Mouse (Mus musculus): ENCODE measurements around the gene Scube3. TPM values are rescaled to one million over a fixed set of nuclear protein-coding genes. Genes with fewer than 3 reads are reported as not detected.

Gene Scube3
- polyA plus RNA-seq, 2 experiments: 10.5 to 31.6 TPM

DNA sequence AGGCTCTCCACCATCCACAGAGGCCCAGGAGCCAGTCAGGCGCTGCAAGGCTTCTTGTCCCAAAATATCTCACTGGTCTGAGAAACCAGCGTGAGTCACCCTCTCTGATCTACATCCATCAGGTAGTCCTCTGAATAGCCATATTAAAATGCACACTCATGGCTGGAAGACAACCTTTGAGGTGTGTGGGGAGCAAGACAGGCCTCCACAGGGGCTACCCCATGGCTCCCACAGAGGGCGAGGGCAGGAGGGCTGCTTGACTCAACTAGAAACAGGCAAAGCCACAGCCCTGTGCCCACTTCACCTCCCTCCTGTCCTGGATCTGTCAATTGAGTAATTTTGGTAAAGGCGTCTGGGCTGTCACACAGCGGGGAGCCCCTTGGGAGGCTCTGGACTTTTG is 21.5 kb upstream of the Scube3 start:
- H3K9ac ChIP-seq (ENCODE audit: low read depth, low read length, severe bottlenecking): no peak overlapping the region
- no peaks in the 10 kb centered on the region for H3K36me3 ChIP-seq (ENCODE audit: control insufficient read depth, insufficient read depth, low read length)
- no peak overlapping the region for H3K4me2 ChIP-seq (replicated peaks; ENCODE audit: low read depth, low read length, severe bottlenecking)
- DNase-seq (ENCODE audit: low spot score) (no peak), ATAC-seq (ENCODE audit: low FRiP score, low read depth) (no peak)
- no peak overlapping the region for H3K27ac ChIP-seq (replicated peaks; ENCODE audit: low read depth, low read length)
- 85% methylated on average over 5 of the region's 5 CpGs for WGBS
- no peak overlapping the region for H3K4me3 ChIP-seq (replicated peaks; ENCODE audit: low read length)
- no peaks in the 10 kb centered on the region for H3K27me3 ChIP-seq (ENCODE audit: control insufficient read depth, insufficient read depth, low read length)
- no peaks in the 10 kb centered on the region for H3K4me1 ChIP-seq (ENCODE audit: control insufficient read depth, insufficient read depth, low read length)
- TF ChIP-seq POLR2A (IDR thresholded peaks at IDR 0.05; ENCODE audit: borderline replicate concordance, extremely low read depth, insufficient read depth, insufficient read length): no peak
- no peaks in the 10 kb centered on the region for H3K9me3 ChIP-seq (ENCODE audit: control insufficient read depth, low read length)

DNA sequence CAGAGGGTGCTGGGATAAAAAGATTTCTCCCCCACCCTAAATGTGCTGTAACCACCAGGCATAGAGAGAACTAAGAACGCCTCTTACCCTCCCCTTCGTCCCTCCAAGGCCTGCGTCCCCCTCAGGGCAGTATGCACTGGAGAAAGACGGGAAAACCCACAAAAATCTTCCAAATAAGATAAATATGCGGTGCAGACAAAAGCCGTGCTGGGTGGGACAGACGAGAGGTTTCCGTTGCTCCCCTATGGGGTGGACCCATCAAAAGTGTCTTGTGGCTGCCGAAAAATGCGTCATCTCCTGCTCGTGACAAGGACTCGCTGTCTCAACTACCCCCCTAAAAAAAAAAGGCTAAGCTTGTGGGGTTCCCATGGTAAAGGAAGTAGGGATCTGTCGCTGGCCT is 19.0 kb upstream of the Scube3 start:
- TF ChIP-seq POLR2A (IDR thresholded peaks at IDR 0.05; ENCODE audit: borderline replicate concordance, extremely low read depth, insufficient read depth, insufficient read length): no peak
- no peak overlapping the region for H3K9ac ChIP-seq (ENCODE audit: low read depth, low read length, severe bottlenecking)
- no peak for DNase-seq (ENCODE audit: low spot score)

GRCm38 (mm10) chr17:28123627-28124026 is 18.3 kb upstream of the Scube3 start:
- no peaks in the 10 kb centered on the region for H3K27me3 ChIP-seq (ENCODE audit: control insufficient read depth, insufficient read depth, low read length)
- H3K4me1 ChIP-seq (ENCODE audit: control insufficient read depth, insufficient read depth, low read length): no peaks in the 10 kb centered on the region
- H3K36me3 ChIP-seq (ENCODE audit: control insufficient read depth, insufficient read depth, low read length): no peaks in the 10 kb centered on the region
- H3K9me3 ChIP-seq (ENCODE audit: control insufficient read depth, low read length): no peaks in the 10 kb centered on the region
- no peak overlapping the region for H3K27ac ChIP-seq (replicated peaks; ENCODE audit: low read depth, low read length)
- 64% methylated on average over 7 of the region's 7 CpGs for WGBS
- H3K4me2 ChIP-seq (replicated peaks; ENCODE audit: low read depth, low read length, severe bottlenecking): no peak overlapping the region
- H3K9ac ChIP-seq (ENCODE audit: low read depth, low read length, severe bottlenecking): no peak overlapping the region
- TF ChIP-seq POLR2A (IDR thresholded peaks at IDR 0.05; ENCODE audit: borderline replicate concordance, extremely low read depth, insufficient read depth, insufficient read length): no peak
- ATAC-seq (ENCODE audit: low FRiP score, low read depth) (no peak), DNase-seq (ENCODE audit: low spot score) (no peak)
- no peak overlapping the region for H3K4me3 ChIP-seq (replicated peaks; ENCODE audit: low read length)

More for the DNA sequence above, 19.0 kb upstream of the Scube3 start:
- Histone ChIP-seq H3K27ac (replicated peaks; ENCODE audit: low read depth, low read length) (no peak overlapping the region), H3K4me2 (replicated peaks; ENCODE audit: low read depth, low read length, severe bottlenecking) (no peak overlapping the region), H3K4me3 (replicated peaks; ENCODE audit: low read length) (no peak overlapping the region), H3K4me1 (ENCODE audit: control insufficient read depth, insufficient read depth, low read length) (no peaks in the 10 kb centered on the region), H3K27me3 (ENCODE audit: control insufficient read depth, insufficient read depth, low read length) (no peaks in the 10 kb centered on the region), H3K9me3 (ENCODE audit: control insufficient read depth, low read length) (no peaks in the 10 kb centered on the region), H3K36me3 (ENCODE audit: control insufficient read depth, insufficient read depth, low read length) (no peaks in the 10 kb centered on the region)
- WGBS: 63% methylated on average over 13 of the region's 13 CpGs
- ATAC-seq (ENCODE audit: low FRiP score, low read depth): no peak

GRCm38 (mm10) chr17:28124368-28124767 is 17.6 kb upstream of the Scube3 start:
- H3K9ac ChIP-seq (ENCODE audit: low read depth, low read length, severe bottlenecking): no peak overlapping the region
- H3K4me1 ChIP-seq (ENCODE audit: control insufficient read depth, insufficient read depth, low read length): no peaks in the 10 kb centered on the region
- ATAC-seq (ENCODE audit: low FRiP score, low read depth): no peak
- no peaks in the 10 kb centered on the region for H3K36me3 ChIP-seq (ENCODE audit: control insufficient read depth, insufficient read depth, low read length)
- H3K9me3 ChIP-seq (ENCODE audit: control insufficient read depth, low read length): no peaks in the 10 kb centered on the region
- WGBS: 63% methylated on average over 8 of the region's 8 CpGs
- H3K4me3 ChIP-seq (replicated peaks; ENCODE audit: low read length): no peak overlapping the region
- H3K4me2 ChIP-seq (replicated peaks; ENCODE audit: low read depth, low read length, severe bottlenecking): no peak overlapping the region
- no peak for DNase-seq (ENCODE audit: low spot score)
- H3K27ac ChIP-seq (replicated peaks; ENCODE audit: low read depth, low read length): no peak overlapping the region
- TF ChIP-seq POLR2A (IDR thresholded peaks at IDR 0.05; ENCODE audit: borderline replicate concordance, extremely low read depth, insufficient read depth, insufficient read length): no peak
- no peaks in the 10 kb centered on the region for H3K27me3 ChIP-seq (ENCODE audit: control insufficient read depth, insufficient read depth, low read length)

DNA sequence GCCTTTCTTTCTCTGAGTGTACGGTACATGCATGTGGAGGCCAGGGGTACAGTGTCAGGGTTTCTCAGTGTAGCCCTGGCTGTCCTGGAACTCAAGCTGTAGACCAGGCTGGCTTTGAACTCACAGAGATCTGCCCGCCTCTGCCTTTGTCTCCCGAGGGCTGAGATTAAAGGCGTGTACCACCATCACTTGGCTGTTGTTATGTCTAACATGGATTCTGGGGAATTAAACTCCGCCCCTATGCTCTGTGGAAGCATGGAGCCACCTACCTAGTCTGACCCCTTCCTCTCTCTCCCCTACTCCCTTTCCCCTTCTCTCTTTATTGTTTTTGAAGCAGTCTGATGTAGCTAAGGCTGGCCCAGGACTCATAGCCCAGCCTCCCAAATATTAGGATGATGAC is 12.1 kb upstream of the Scube3 start:
- Histone ChIP-seq H3K27ac (replicated peaks; ENCODE audit: low read depth, low read length) (no peak overlapping the region), H3K36me3 (ENCODE audit: control insufficient read depth, insufficient read depth, low read length) (no peaks in the 10 kb centered on the region), H3K9me3 (ENCODE audit: control insufficient read depth, low read length) (no peaks in the 10 kb centered on the region), H3K9ac (ENCODE audit: low read depth, low read length, severe bottlenecking) (no peak overlapping the region), H3K27me3 (ENCODE audit: control insufficient read depth, insufficient read depth, low read length) (no peaks in the 10 kb centered on the region), H3K4me3 (replicated peaks; ENCODE audit: low read length) (no peak overlapping the region), H3K4me1 (ENCODE audit: control insufficient read depth, insufficient read depth, low read length) (no peaks in the 10 kb centered on the region), H3K4me2 (replicated peaks; ENCODE audit: low read depth, low read length, severe bottlenecking) (no peak overlapping the region)
- 93% methylated on average over 5 of the region's 5 CpGs for WGBS
- no peak for TF ChIP-seq POLR2A (IDR thresholded peaks at IDR 0.05; ENCODE audit: borderline replicate concordance, extremely low read depth, insufficient read depth, insufficient read length)
- no peak for ATAC-seq (ENCODE audit: low FRiP score, low read depth)
- DNase-seq (ENCODE audit: low spot score): no peak
